Mouse (Mus musculus): ENCODE results near the gene Sod1. TPM values are rescaled to one million over a fixed set of nuclear protein-coding genes. Genes with fewer than 3 reads are reported as not detected.

The Sod1 gene
- polyA plus RNA-seq, 1 experiment from 2014 or later, result 1,109 TPM

Other genes with a start within 250 kb of the Sod1 start
- 19.4 and 19.7 TPM in 2 replicates for gene Tiam1, start 77.0 kb upstream of the Sod1 start, polyA plus RNA-seq (2016; fragmentation: Nextera tagmentation; extraction: Ambion mirVana)
- gene Scaf4, start 63.7 kb downstream of the Sod1 start, polyA plus RNA-seq (2016; fragmentation: Nextera tagmentation; extraction: Ambion mirVana), result 34.2 and 36.6 TPM in 2 replicates
- 12.7 and 14.4 TPM in 2 replicates for gene Hunk, start 165.3 kb downstream of the Sod1 start, polyA plus RNA-seq (2016; fragmentation: Nextera tagmentation; extraction: Ambion mirVana)